8 mouse cellular contexts compared by ENCODE assay signal in genomic region chr5:135494183-135494910, GRCm38 (mm10). TPM values are rescaled to one million over a fixed set of nuclear protein-coding genes. Genes with fewer than 3 reads are reported as not detected.
A peak's percentile ranks its signal among the peaks of the same experiment; 100 is the strongest.
DNase-seq lines count a peak whose midpoint lies in the region; ATAC-seq and TF ChIP-seq lines count a peak whose summit lies in the region.

No protein-coding gene starts in this region.

- no peak overlapping the region for H3K27ac ChIP-seq in forebrain, embryonic 14.5 days (ENCODE audit: low read depth, low read length)
- no peak overlapping the region for H3K27ac ChIP-seq in forebrain, embryonic 16.5 days (ENCODE audit: low read length)
- H3K27ac ChIP-seq in heart, embryonic 14.5 days (replicated peaks in 1 of 2; ENCODE audit: control insufficient read depth in 1 of 2, insufficient read depth in 1 of 2, low read depth in 2 of 2, low read length in 2 of 2), result no peak overlapping the region
- no peak overlapping the region for H3K27ac ChIP-seq in lung, postnatal 0 days (ENCODE audit: low read length)

- TF ChIP-seq EP300 in lung, postnatal 0 days (IDR thresholded peaks at IDR 0.05), result peak; percentile 75

- H3K36me3 ChIP-seq in forebrain, embryonic 14.5 days (ENCODE audit: control insufficient read depth, insufficient read depth, low read length), result no peaks in the 10 kb centered on the region
- no peaks in the 10 kb centered on the region for H3K36me3 ChIP-seq in forebrain, embryonic 16.5 days (ENCODE audit: control insufficient read depth, insufficient read depth)
- no peaks in the 10 kb centered on the region for H3K36me3 ChIP-seq in heart, embryonic 14.5 days (ENCODE audit: control insufficient read depth, insufficient read depth, low read length)
- H3K36me3 ChIP-seq in lung, postnatal 0 days (ENCODE audit: insufficient read depth, low read length), result no peaks in the 10 kb centered on the region

- peaks cover 5% of the 10 kb centered on the region for H3K4me1 ChIP-seq in forebrain, embryonic 14.5 days (ENCODE audit: control insufficient read depth, insufficient read depth, low read length)
- peaks cover 7% of the 10 kb centered on the region for H3K4me1 ChIP-seq in forebrain, embryonic 16.5 days (replicated peaks; ENCODE audit: control insufficient read depth, insufficient read depth, low read length)
- peaks cover 2 to 5% of the 10 kb centered on the region in 2 experiments; a peak in 2 of 4 replicates for H3K4me1 ChIP-seq in heart, embryonic 14.5 days (ENCODE audit: control insufficient read depth in 2 of 2, insufficient read depth in 2 of 2, low read length in 2 of 2)
- H3K4me1 ChIP-seq in lung, postnatal 0 days (ENCODE audit: insufficient read depth, low read depth, low read length), result no peaks in the 10 kb centered on the region

- H3K27me3 ChIP-seq in forebrain, embryonic 14.5 days (replicated peaks; ENCODE audit: control insufficient read depth, insufficient read depth, low read length), result no peaks in the 10 kb centered on the region
- H3K27me3 ChIP-seq in forebrain, embryonic 16.5 days (replicated peaks; ENCODE audit: control insufficient read depth, insufficient read depth, low read length), result no peaks in the 10 kb centered on the region
- H3K27me3 ChIP-seq in heart, embryonic 14.5 days (ENCODE audit: control insufficient read depth, insufficient read depth, low read length), result no peaks in the 10 kb centered on the region
- no peaks in the 10 kb centered on the region for H3K27me3 ChIP-seq in lung, postnatal 0 days (replicated peaks; ENCODE audit: insufficient read depth, low read length)

- H3K4me2 ChIP-seq in forebrain, embryonic 14.5 days (ENCODE audit: low read length), result no peak overlapping the region
- no peak overlapping the region for H3K4me2 ChIP-seq in forebrain, embryonic 16.5 days (ENCODE audit: low read length)
- H3K4me2 ChIP-seq in heart, embryonic 14.5 days (ENCODE audit: low read length), result no peak overlapping the region
- no peak overlapping the region for H3K4me2 ChIP-seq in lung, postnatal 0 days (replicated peaks; ENCODE audit: low read depth, low read length)

- TF ChIP-seq CTCF in lung, postnatal 0 days (IDR thresholded peaks at IDR 0.05), result peak; percentile 79

- no peaks in the 10 kb centered on the region for H3K9me3 ChIP-seq in forebrain, embryonic 14.5 days (replicated peaks; ENCODE audit: control insufficient read depth, low read length)
- H3K9me3 ChIP-seq in forebrain, embryonic 16.5 days (ENCODE audit: control insufficient read depth, low read length), result no peaks in the 10 kb centered on the region
- no peaks in the 10 kb centered on the region for H3K9me3 ChIP-seq in heart, embryonic 14.5 days (ENCODE audit: control insufficient read depth, low read length)
- H3K9me3 ChIP-seq in lung, postnatal 0 days (ENCODE audit: low read length), result no peaks in the 10 kb centered on the region

- WGBS in forebrain, embryonic 14.5 days, result 83% methylated on average over 13 of the region's 13 CpGs
- 82% methylated on average over 13 of the region's 13 CpGs for WGBS in forebrain, embryonic 16.5 days
- WGBS in heart, embryonic 14.5 days, result 78% methylated on average over 13 of the region's 13 CpGs
- 67% methylated on average over 13 of the region's 13 CpGs for WGBS in lung, postnatal 0 days

- ATAC-seq in forebrain, embryonic 14.5 days, result no peak
- no peak for ATAC-seq in forebrain, embryonic 16.5 days
- ATAC-seq in heart, embryonic 14.5 days (ENCODE audit: insufficient number of reproducible peaks, insufficient read depth, low FRiP score, low read depth), result 0 out of 2 replicates have a peak, but pooled peaks have one; percentile 58
- peak; percentile 85 for ATAC-seq in lung, postnatal 0 days

- H3K9ac ChIP-seq in forebrain, embryonic 14.5 days (ENCODE audit: low read length), result no peak overlapping the region
- no peak overlapping the region for H3K9ac ChIP-seq in forebrain, embryonic 16.5 days (replicated peaks; ENCODE audit: low read depth, low read length)
- H3K9ac ChIP-seq in heart, embryonic 14.5 days (ENCODE audit: low read length), result no peak overlapping the region
- no peak overlapping the region for H3K9ac ChIP-seq in lung, postnatal 0 days (replicated peaks; ENCODE audit: low read depth)

- DNase-seq in forebrain, embryonic 14.5 days (ENCODE audit: low spot score), result peak; percentile 48
- peak; percentile 37 for DNase-seq in right cerebral cortex, postnatal 14 days
- no peak for DNase-seq in right cerebral cortex, postnatal 10 days (ENCODE audit: low spot score in 2 of 2)
- DNase-seq in lung, postnatal 0 days (ENCODE audit: low spot score), result peak; percentile 70
- no peak for DNase-seq in frontal cortex, postnatal 10 days (ENCODE audit: low spot score in 2 of 2)
- DNase-seq in right cerebral cortex, postnatal 36 days (ENCODE audit: low spot score in 2 of 2), result no peak

- H3K4me3 ChIP-seq in forebrain, embryonic 14.5 days (ENCODE audit: low read depth, low read length), result no peak overlapping the region
- no peak overlapping the region for H3K4me3 ChIP-seq in forebrain, embryonic 16.5 days (replicated peaks; ENCODE audit: low read length)
- H3K4me3 ChIP-seq in heart, embryonic 14.5 days (ENCODE audit: control insufficient read depth in 1 of 2, insufficient read depth in 1 of 2, low read depth in 1 of 2, low read length in 2 of 2), result no peak overlapping the region
- H3K4me3 ChIP-seq in lung, postnatal 0 days (ENCODE audit: low read depth, low read length), result no peak overlapping the region

RNA-seq across cellular contexts. Expression of gene Hip1, which starts 50.6 kb away (rescaled TPM):
- polyA plus RNA-seq in forebrain, embryonic 14.5 days (2014; fragmentation: Nextera tagmentation; extraction: Ambion mirVana), result 24.6 and 30.0 TPM in 2 replicates
- polyA plus RNA-seq in forebrain, embryonic 16.5 days (2015; fragmentation: Nextera tagmentation; extraction: Ambion mirVana), result 29.1 and 32.5 TPM in 2 replicates
- polyA plus RNA-seq in heart, embryonic 14.5 days (2014; fragmentation: Nextera tagmentation; extraction: Ambion mirVana), result 30.2 and 31.7 TPM in 2 replicates
- polyA plus RNA-seq in lung, postnatal 0 days (2015; fragmentation: Nextera tagmentation; extraction: Ambion mirVana), result 17.7 and 20.8 TPM in 2 replicates

Comparison
In these comparisons a context has a peak if more than half of its experiments do, and no peak if none do; other contexts are left out.
1. DNase-seq: peak in forebrain, embryonic 14.5 days (single experiment), right cerebral cortex, postnatal 14 days (single experiment) and lung, postnatal 0 days (single experiment); none in right cerebral cortex, postnatal 10 days (0 of 2), frontal cortex, postnatal 10 days (0 of 2) and right cerebral cortex, postnatal 36 days (0 of 2).
2. ATAC-seq: peak in heart, embryonic 14.5 days (single experiment) and lung, postnatal 0 days (single experiment); none in forebrain, embryonic 14.5 days (single experiment) and forebrain, embryonic 16.5 days (single experiment).